Mouse (Mus musculus) hindbrain, embryonic 11.5 days (tissue): ENCODE measurements around the gene Slc38a6. TPM values are rescaled to one million over a fixed set of nuclear protein-coding genes. Genes with fewer than 3 reads are reported as not detected.

Experiments
- ATAC-seq: fragments of 200-750 bp; cut with Nextera tagmentation; 2 replicates; pipeline ENCODE4 v1.8.0; 2017; ENCODE audit warnings: mild to moderate bottlenecking, moderate TSS enrichment, moderate library complexity; ENCODE audit not compliant: low FRiP score
- DNase-seq: peaks from one replicate; pipeline ENCODE4 v3.0.0-alpha.2; 2015; ENCODE audit warnings: low spot score
- H3K27ac ChIP-seq: fragments of 300-500 bp; sonication (generic); 2 replicates; pipeline ENCODE4 v1.5.1; 2014; ENCODE audit warnings: mild to moderate bottlenecking, low read depth, low read length
- H3K27me3 ChIP-seq: fragments of 300-500 bp; sonication (generic); 2 replicates; pipeline ENCODE4 v1.6.1; 2014; ENCODE audit warnings: mild to moderate bottlenecking, low read length, moderate library complexity, mixed read lengths; ENCODE audit not compliant: control insufficient read depth, insufficient read depth
- H3K36me3 ChIP-seq: fragments of 300-500 bp; sonication (generic); 2 replicates; pipeline ENCODE4 v1.6.1; 2014; ENCODE audit warnings: mild to moderate bottlenecking, low read length, moderate library complexity, mixed read lengths; ENCODE audit not compliant: control insufficient read depth, insufficient read depth
- H3K4me1 ChIP-seq: fragments of 300-500 bp; sonication (generic); replicated peaks from 2 replicates; pipeline ENCODE4 v1.6.1; 2014; ENCODE audit warnings: low read length, mixed read lengths; ENCODE audit not compliant: control insufficient read depth, insufficient read depth
- H3K4me2 ChIP-seq: fragments of 300-500 bp; sonication (generic); replicated peaks from 2 replicates; pipeline ENCODE4 v1.6.1; 2014; ENCODE audit warnings: mild to moderate bottlenecking, low read depth, low read length
- H3K4me3 ChIP-seq: fragments of 300-500 bp; sonication (generic); 2 replicates; pipeline ENCODE4 v1.5.1; 2014; ENCODE audit warnings: low read depth, low read length
- H3K9ac ChIP-seq: fragments of 300-500 bp; sonication (generic); 2 replicates; pipeline ENCODE4 v1.6.1; 2014; ENCODE audit warnings: low read depth, low read length
- H3K9me3 ChIP-seq: fragments of 300-500 bp; sonication (generic); 2 replicates; pipeline ENCODE4 v1.6.1; 2016; ENCODE audit warnings: low read length; ENCODE audit not compliant: control insufficient read depth
- WGBS: fragments of 180-500 bp; shearing (Covaris S2); extraction: QIAGEN DNeasy Blood & Tissue Kit; methylation state at CpG from one replicate; pipeline ENCODE4 v1.1.7; 2014; 5-methylcytosine and 5-hydroxymethylcytosine counted together
- polyA plus RNA-seq: library from polyadenylated mRNA; unstranded; fragments of >200 nt; fragmentation: Nextera tagmentation; extraction: Ambion mirVana; gene quantifications from 2 replicates; pipeline ENCODE4 v1.2.1, GENCODE M21; 2014

The Slc38a6 gene
- polyA plus RNA-seq, 1 experiment from 2014 or later: 16.8 TPM

- Histone ChIP-seq H3K4me2 (no peak overlapping the region), H3K27ac (no peak overlapping the region), H3K36me3 (no peaks in the 10 kb centered on the region), H3K4me3 (no peak overlapping the region), H3K9ac (no peak overlapping the region), H3K9me3 (no peaks in the 10 kb centered on the region), H3K4me1 (no peaks in the 10 kb centered on the region), H3K27me3 (no peaks in the 10 kb centered on the region)
- ATAC-seq (no peak), DNase-seq (no peak)
- 92% methylated on average over 4 of the region's 4 CpGs for WGBS
Observed at GRCm38 (mm10) chr12:73344300-73344699, 57.7 kb downstream of the Slc38a6 start.

- H3K9me3 ChIP-seq: no peaks in the 10 kb centered on the region
- no peaks in the 10 kb centered on the region for H3K27me3 ChIP-seq
- H3K36me3 ChIP-seq: no peaks in the 10 kb centered on the region
- no peak overlapping the region for H3K9ac ChIP-seq
- DNase-seq (no peak), ATAC-seq (no peak)
- H3K4me3 ChIP-seq: no peak overlapping the region
- H3K27ac ChIP-seq: no peak overlapping the region
- H3K4me1 ChIP-seq: no peaks in the 10 kb centered on the region
- 62% methylated on average over 12 of the region's 12 CpGs for WGBS
- no peak overlapping the region for H3K4me2 ChIP-seq
Observed at GRCm38 (mm10) chr12:73345157-73345556, 58.6 kb downstream of the Slc38a6 start.

GRCm38 (mm10) chr12:73347202-73347601, 60.6 kb downstream of the Slc38a6 start:
- Histone ChIP-seq H3K27ac (no peak overlapping the region), H3K36me3 (no peaks in the 10 kb centered on the region), H3K27me3 (no peaks in the 10 kb centered on the region), H3K4me2 (no peak overlapping the region), H3K4me1 (no peaks in the 10 kb centered on the region), H3K9me3 (no peaks in the 10 kb centered on the region), H3K4me3 (no peak overlapping the region), H3K9ac (no peak overlapping the region)
- no peak for ATAC-seq
- WGBS: 85% methylated on average over 7 of the region's 7 CpGs
- DNase-seq: no peak

GRCm38 (mm10) chr12:73350466-73350865, 63.9 kb downstream of the Slc38a6 start:
- Histone ChIP-seq H3K4me1 (no peaks in the 10 kb centered on the region), H3K27me3 (no peaks in the 10 kb centered on the region), H3K9me3 (no peaks in the 10 kb centered on the region), H3K4me3 (no peak overlapping the region), H3K27ac (no peak overlapping the region), H3K36me3 (no peaks in the 10 kb centered on the region), H3K4me2 (no peak overlapping the region), H3K9ac (no peak overlapping the region)
- 74% methylated on average over 7 of the region's 7 CpGs for WGBS
- no peak for DNase-seq
- no peak for ATAC-seq

GRCm38 (mm10) chr12:73350982-73351381, 64.4 kb downstream of the Slc38a6 start:
- WGBS: 24% methylated on average over 9 of the region's 9 CpGs
- Histone ChIP-seq H3K36me3 (no peaks in the 10 kb centered on the region), H3K4me2 (no peak overlapping the region), H3K4me1 (no peaks in the 10 kb centered on the region), H3K9ac (no peak overlapping the region), H3K9me3 (no peaks in the 10 kb centered on the region), H3K27me3 (no peaks in the 10 kb centered on the region), H3K27ac (no peak overlapping the region), H3K4me3 (no peak overlapping the region)
- DNase-seq (no peak), ATAC-seq (no peak)

GRCm38 (mm10) chr12:73351746-73352145, 65.2 kb downstream of the Slc38a6 start:
- Histone ChIP-seq H3K36me3 (no peaks in the 10 kb centered on the region), H3K4me3 (no peak overlapping the region), H3K4me1 (no peaks in the 10 kb centered on the region), H3K9ac (no peak overlapping the region), H3K4me2 (no peak overlapping the region), H3K27ac (no peak overlapping the region), H3K9me3 (no peaks in the 10 kb centered on the region), H3K27me3 (no peaks in the 10 kb centered on the region)
- ATAC-seq: no peak
- no peak for DNase-seq
- 72% methylated on average over 14 of the region's 14 CpGs for WGBS

GRCm38 (mm10) chr12:73353362-73353761, 66.8 kb downstream of the Slc38a6 start:
- WGBS: 92% methylated on average over 5 of the region's 5 CpGs
- H3K9me3 ChIP-seq: no peaks in the 10 kb centered on the region
- ATAC-seq (no peak), DNase-seq (no peak)
- no peak overlapping the region for H3K4me2 ChIP-seq
- H3K4me3 ChIP-seq: no peak overlapping the region
- H3K27ac ChIP-seq: no peak overlapping the region
- no peaks in the 10 kb centered on the region for H3K36me3 ChIP-seq
- H3K9ac ChIP-seq: no peak overlapping the region
- H3K4me1 ChIP-seq: no peaks in the 10 kb centered on the region
- H3K27me3 ChIP-seq: no peaks in the 10 kb centered on the region

- H3K4me2 ChIP-seq: no peak overlapping the region
- no peak overlapping the region for H3K9ac ChIP-seq
- no peaks in the 10 kb centered on the region for H3K27me3 ChIP-seq
- H3K4me3 ChIP-seq: no peak overlapping the region
- DNase-seq (no peak), ATAC-seq (no peak)
- H3K27ac ChIP-seq: no peak overlapping the region
- H3K9me3 ChIP-seq: no peaks in the 10 kb centered on the region
- no peaks in the 10 kb centered on the region for H3K4me1 ChIP-seq
- H3K36me3 ChIP-seq: no peaks in the 10 kb centered on the region
- 60% methylated on average over 4 of the region's 4 CpGs for WGBS
Observed at GRCm38 (mm10) chr12:73354521-73354920, 67.9 kb downstream of the Slc38a6 start.

GRCm38 (mm10) chr12:73355084-73355775, 68.7 kb downstream of the Slc38a6 start:
- Histone ChIP-seq H3K27me3 (no peaks in the 10 kb centered on the region), H3K4me3 (no peak overlapping the region), H3K27ac (no peak overlapping the region), H3K4me2 (no peak overlapping the region), H3K9ac (no peak overlapping the region), H3K4me1 (no peaks in the 10 kb centered on the region), H3K9me3 (no peaks in the 10 kb centered on the region), H3K36me3 (no peaks in the 10 kb centered on the region)
- DNase-seq (no peak), ATAC-seq (no peak)
- 62% methylated on average over 14 of the region's 14 CpGs for WGBS
